Mouse (Mus musculus) G1E (cell line): ENCODE measurements around the gene Nsd1. TPM values are rescaled to one million over a fixed set of nuclear protein-coding genes. Genes with fewer than 3 reads are reported as not detected.

Experiments
- ATAC-seq: 2 replicates; pipeline ENCODE4 v1.8.0; 2016; ENCODE audit warnings: mild to moderate bottlenecking; ENCODE audit not compliant: insufficient number of reproducible peaks, poor library complexity, low FRiP score, severe bottlenecking; ENCODE audit errors: extremely low read depth
- DNase-seq: peaks from one replicate; pipeline ENCODE4 v3.0.0; 2012; ENCODE audit warnings: low spot score
- H3K27me3 ChIP-seq: 2 replicates; pipeline ENCODE4 v1.6.1; 2012; ENCODE audit warnings: mild to moderate bottlenecking, low read length, inconsistent platforms; ENCODE audit not compliant: insufficient read depth
- H3K36me3 ChIP-seq: replicated peaks from 2 replicates; pipeline ENCODE3; 2012; ENCODE audit warnings: mild to moderate bottlenecking, inconsistent platforms
- H3K4me1 ChIP-seq: 2 replicates; pipeline ENCODE4 v1.6.1; 2012; ENCODE audit warnings: low read depth, low read length, inconsistent platforms, mixed read lengths; ENCODE audit not compliant: insufficient read depth
- H3K4me3 ChIP-seq: 2 replicates; pipeline ENCODE4 v1.5.1; 2012; ENCODE audit warnings: low read depth, mild to moderate bottlenecking, inconsistent platforms, low read length, moderate library complexity, mixed read lengths
- H3K9me3 ChIP-seq: replicated peaks from 2 replicates; pipeline ENCODE4 v1.6.1; 2012; ENCODE audit warnings: inconsistent platforms
- CTCF ChIP-seq: IDR thresholded peaks from 2 replicates; pipeline ENCODE4 v1.5.1; 2012; ENCODE audit warnings: low read depth, low read length, inconsistent platforms, mixed read lengths
- GATA1 ChIP-seq: IDR thresholded peaks from 2 replicates; pipeline ENCODE4 v1.6.1; 2012; ENCODE audit warnings: borderline replicate concordance, low read length, inconsistent platforms, mixed read lengths
- GATA2 ChIP-seq: IDR thresholded peaks from 2 replicates; pipeline ENCODE4 v1.6.1; 2012; ENCODE audit warnings: low read depth, low read length, inconsistent platforms, borderline replicate concordance
- POLR2AphosphoS5 ChIP-seq: IDR thresholded peaks from 2 replicates; pipeline ENCODE4 v1.6.1; 2012; ENCODE audit warnings: low read depth, low read length, inconsistent platforms; ENCODE audit not compliant: insufficient replicate concordance
- TAL1 ChIP-seq: conservative IDR thresholded peaks from 2 replicates; pipeline ENCODE4 v1.6.1; 2012; ENCODE audit warnings: low read depth, low read length, inconsistent platforms, mixed read lengths
- polyA plus RNA-seq: library from polyadenylated mRNA; stranded (reverse); fragments of >175 nt; gene quantifications from 2 replicates; pipeline ENCODE4 v1.2.3, GENCODE M21; 2012
- total RNA-seq, 2 experiments: library from RNA; stranded (forward) in 1 of 2; stranded (reverse) in 1 of 2; fragments of 200-1000 nt in 1 of 2; fragments of >200 nt in 1 of 2; fragmentation: Nextera tagmentation in 1 of 2; gene quantifications; 2 replicates each; pipeline ENCODE4 v1.2.3; 2014 to 2017

Nsd1 gene
- total and polyA plus RNA-seq, 3 experiments, result 14.8 to 99.3 (median 64.1) TPM

DNA sequence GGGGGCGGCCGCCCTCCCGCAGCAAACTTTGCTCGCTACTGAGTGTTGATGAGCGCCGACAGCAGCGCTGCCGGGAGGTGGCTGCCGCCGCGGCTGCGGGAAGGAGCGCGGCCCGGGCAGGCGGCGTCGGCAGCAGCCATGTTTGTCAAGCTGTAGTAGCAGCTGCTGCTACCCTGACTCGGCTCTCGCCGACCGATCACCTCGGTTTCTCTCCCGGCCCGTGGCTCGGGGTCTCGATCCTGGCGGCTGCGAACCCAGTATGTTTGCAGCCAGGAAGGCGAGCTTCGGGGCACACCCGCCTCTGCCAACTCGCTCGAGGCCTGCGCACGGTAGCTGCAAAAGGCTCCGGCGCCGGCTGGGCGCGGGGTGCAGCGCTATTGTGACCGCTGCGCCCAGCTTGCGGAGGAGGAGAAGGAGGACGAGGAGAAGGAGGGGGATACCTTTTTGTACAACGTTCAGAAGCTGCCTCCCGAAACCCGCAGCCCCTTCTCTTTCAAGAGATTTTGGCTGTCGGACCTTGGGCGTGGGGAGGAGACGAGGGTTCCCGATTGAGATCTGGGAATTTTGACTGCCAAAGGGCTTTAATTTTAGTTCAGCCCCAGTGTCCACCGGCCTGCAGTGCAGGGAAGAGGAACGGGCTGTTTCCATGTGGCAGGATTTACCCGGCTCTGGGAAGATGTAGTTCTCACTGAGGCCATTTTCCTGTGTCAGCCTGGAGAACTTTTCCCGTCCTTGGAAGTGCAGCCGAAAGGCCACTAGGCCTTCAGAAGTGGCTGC is 3.0 kb downstream of the Nsd1 start:
- Histone ChIP-seq H3K9me3 (peaks cover 27% of the 10 kb centered on the region), H3K36me3 (peaks cover 34% of the 10 kb centered on the region), H3K27me3 (peaks cover 9% of the 10 kb centered on the region; the same call in 1 of the 2 replicates), H3K4me3 (peak overlapping the region; percentile 88), H3K4me1 (peaks cover 45% of the 10 kb centered on the region)
- no peak for ATAC-seq
- peak; percentile 53 for DNase-seq
- no peak for TF ChIP-seq POLR2AphosphoS5
- TF ChIP-seq CTCF, result no peak
- no peak for TF ChIP-seq GATA2
- TF ChIP-seq GATA1, result no peak
- TF ChIP-seq TAL1, result no peak

DNA sequence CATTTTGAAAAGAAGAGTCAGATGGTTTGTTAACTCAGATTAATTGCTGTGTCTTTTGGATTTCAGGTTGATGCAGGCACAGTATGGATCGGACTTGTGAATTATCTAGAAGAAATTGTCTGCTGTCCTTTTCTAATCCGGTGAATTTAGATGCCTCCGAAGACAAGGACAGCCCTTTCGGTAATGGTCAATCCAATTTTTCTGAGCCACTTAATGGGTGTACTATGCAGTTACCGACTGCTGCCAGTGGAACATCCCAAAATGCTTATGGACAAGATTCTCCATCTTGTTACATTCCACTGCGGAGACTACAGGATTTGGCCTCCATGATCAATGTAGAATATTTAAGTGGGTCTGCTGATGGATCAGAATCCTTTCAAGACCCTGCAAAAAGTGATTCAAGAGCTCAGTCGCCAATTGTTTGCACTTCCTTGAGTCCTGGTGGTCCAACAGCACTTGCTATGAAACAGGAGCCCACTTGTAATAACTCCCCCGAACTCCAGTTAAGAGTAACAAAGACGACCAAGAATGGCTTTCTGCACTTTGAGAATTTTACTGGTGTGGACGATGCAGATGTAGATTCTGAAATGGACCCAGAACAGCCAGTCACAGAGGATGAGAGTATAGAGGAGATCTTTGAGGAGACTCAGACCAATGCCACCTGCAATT is 3.7 kb downstream of the Nsd1 start:
- ATAC-seq, result no peak
- no peak for TF ChIP-seq POLR2AphosphoS5
- no peak for TF ChIP-seq GATA2
- no peak for TF ChIP-seq CTCF
- no peak for TF ChIP-seq GATA1
- TF ChIP-seq TAL1, result no peak
- Histone ChIP-seq H3K27me3 (peaks cover 9% of the 10 kb centered on the region; the same call in 1 of the 2 replicates), H3K4me1 (peaks cover 48% of the 10 kb centered on the region), H3K9me3 (peaks cover 27% of the 10 kb centered on the region), H3K36me3 (peaks cover 41% of the 10 kb centered on the region), H3K4me3 (peak overlapping the region; percentile 88)
- DNase-seq, result no peak

DNA sequence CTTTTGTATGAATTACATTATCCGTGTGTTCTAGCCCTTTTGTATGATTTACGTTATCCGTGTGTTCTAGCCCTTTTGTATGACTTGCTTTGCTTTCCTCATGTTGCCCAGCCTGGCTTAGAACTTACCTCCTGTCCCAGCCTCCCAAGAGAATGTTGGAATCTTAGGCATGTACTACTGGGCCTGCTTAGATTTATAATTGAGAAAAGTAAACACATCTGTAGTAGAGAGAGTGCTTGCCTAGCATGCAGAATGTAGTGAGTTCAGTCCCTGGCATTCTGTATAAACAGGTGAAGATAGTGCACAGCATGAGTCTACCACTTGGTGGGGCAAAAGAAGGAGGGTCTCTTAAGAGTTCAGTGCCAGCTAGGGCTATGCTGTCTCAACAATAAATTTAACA is 14.8 kb downstream of the Nsd1 start:
- H3K9me3 ChIP-seq, result no peaks in the 10 kb centered on the region
- ATAC-seq, result no peak
- H3K4me3 ChIP-seq, result no peak overlapping the region
- peaks cover 6% of the 10 kb centered on the region for H3K4me1 ChIP-seq
- TF ChIP-seq CTCF, result no peak
- TF ChIP-seq TAL1, result no peak
- no peak for TF ChIP-seq GATA1
- no peak for TF ChIP-seq GATA2
- no peak for TF ChIP-seq POLR2AphosphoS5
- no peaks in the 10 kb centered on the region for H3K27me3 ChIP-seq
- peaks cover 85% of the 10 kb centered on the region for H3K36me3 ChIP-seq
- DNase-seq, result no peak

DNA sequence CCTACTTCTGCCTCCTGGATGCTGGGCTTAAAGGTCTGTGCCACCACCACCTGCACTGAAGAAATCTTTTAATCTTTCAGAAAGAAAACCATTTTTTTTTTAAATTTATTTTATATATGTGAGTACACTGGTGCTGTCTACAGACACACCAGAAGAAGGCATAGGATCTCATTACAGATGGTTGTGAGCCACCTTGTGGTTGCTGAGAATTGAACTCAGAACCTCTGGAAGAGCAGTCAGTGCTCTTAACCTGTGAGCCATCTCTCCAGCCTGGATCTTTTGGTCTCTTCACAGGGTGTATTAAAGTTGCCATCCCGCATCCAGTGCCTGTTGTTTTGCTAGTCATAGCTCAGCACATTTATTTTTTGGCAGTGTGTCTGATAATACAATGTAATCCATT is 21.1 kb downstream of the Nsd1 start:
- Histone ChIP-seq H3K4me1 (no peaks in the 10 kb centered on the region; the same call in 1 of the 2 replicates), H3K9me3 (no peaks in the 10 kb centered on the region), H3K4me3 (no peak overlapping the region), H3K27me3 (no peaks in the 10 kb centered on the region), H3K36me3 (peaks cover 80% of the 10 kb centered on the region)
- ATAC-seq (no peak), DNase-seq (no peak)
- TF ChIP-seq POLR2AphosphoS5 (no peak), GATA1 (no peak), CTCF (no peak), TAL1 (no peak)

DNA sequence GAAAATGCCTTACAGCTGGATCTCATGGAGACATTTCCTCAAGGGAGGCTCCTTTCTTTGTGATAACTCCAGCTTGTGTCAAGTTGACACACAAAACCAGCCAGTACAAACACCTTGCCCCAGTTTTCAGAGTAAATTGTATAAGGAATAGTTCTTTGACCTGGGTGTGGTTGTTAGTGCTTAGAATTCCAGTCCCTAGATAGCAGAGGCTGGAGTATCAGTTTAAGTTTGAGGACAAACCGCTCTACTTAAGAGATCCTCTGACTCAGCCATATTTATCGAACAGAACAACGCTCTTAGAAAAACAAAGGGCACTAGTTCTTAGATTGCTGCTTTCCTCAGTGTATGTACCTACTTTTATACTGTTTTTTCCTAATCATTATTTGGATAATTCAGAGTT is 33.6 kb downstream of the Nsd1 start:
- no peak for TF ChIP-seq GATA1
- TF ChIP-seq CTCF, result no peak
- no peak for TF ChIP-seq GATA2
- no peak for TF ChIP-seq POLR2AphosphoS5
- no peak for TF ChIP-seq TAL1
- Histone ChIP-seq H3K36me3 (peaks cover 93% of the 10 kb centered on the region), H3K4me1 (no peaks in the 10 kb centered on the region), H3K9me3 (no peaks in the 10 kb centered on the region), H3K4me3 (no peak overlapping the region), H3K27me3 (no peaks in the 10 kb centered on the region)
- ATAC-seq (no peak), DNase-seq (no peak)

DNA sequence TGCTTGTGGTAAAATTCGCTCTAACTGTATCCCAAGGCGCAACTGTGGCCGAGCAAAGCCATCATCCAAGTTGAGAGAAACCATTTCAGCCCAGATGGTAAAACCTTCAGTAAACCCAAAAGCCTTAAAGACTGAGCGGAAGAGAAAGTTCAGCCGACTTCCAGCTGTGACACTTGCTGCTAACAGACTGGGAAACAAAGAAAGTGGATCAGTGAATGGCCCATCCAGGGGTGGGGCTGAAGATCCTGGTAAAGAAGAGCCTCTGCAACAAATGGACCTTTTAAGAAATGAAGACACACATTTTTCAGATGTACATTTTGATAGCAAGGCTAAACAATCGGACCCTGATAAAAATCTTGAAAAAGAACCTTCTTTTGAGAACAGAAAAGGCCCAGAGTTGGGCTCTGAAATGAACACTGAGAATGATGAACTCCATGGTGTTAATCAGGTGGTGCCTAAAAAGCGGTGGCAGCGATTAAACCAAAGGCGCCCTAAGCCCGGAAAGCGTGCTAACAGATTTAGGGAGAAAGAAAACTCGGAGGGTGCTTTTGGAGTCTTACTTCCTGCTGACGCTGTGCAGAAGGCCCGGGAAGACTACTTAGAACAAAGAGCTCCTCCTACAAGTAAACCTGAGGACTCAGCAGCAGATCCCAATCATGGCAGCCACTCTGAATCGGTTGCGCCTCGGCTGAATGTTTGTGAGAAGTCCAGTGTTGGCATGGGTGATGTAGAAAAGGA is 37.9 kb downstream of the Nsd1 start:
- no peaks in the 10 kb centered on the region for H3K9me3 ChIP-seq
- no peak overlapping the region for H3K4me3 ChIP-seq
- ATAC-seq (no peak), DNase-seq (no peak)
- TF ChIP-seq POLR2AphosphoS5 (no peak), TAL1 (no peak), GATA1 (no peak), CTCF (no peak), GATA2 (no peak)
- H3K4me1 ChIP-seq, result peaks cover 15% of the 10 kb centered on the region
- no peaks in the 10 kb centered on the region for H3K27me3 ChIP-seq
- H3K36me3 ChIP-seq, result peaks cover 71% of the 10 kb centered on the region
